Mouse (Mus musculus) adrenal gland, adult (tissue): Measurements from ENCODE around the gene Cabp2.
"Not testable (repeated sequence)": the region's sequence is repeated elsewhere in the genome, so short reads cannot be mapped to it uniquely, and the experiment has no call there.

ENCODE experiments used
- DNase-seq, 2 experiments: peaks; one replicate each; pipeline ENCODE4 v3.0.0; 2022 to 2023; ENCODE audit warnings: low spot score in 1 of 2; ENCODE audit not compliant: inconsistent age in 2 of 2

The Cabp2 gene

DNA sequence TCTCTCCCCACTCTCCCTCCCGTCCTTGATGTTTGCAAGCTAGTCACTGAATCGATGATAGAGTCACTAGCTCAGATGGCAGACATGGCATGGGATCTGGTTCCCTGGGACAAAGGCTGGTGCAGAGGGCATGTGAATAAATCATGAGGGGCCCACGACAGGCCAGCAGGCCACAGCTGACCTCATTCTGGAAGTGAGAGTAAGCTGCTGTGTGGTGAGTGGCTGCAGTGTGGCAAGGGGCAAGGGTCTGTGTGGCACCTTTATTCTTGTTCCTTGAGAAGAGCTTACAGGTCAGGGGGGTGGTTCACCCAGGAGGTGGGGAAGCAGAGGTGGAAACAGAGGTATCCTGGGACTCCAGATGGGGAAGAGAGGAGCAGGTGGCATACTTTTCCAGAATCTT lies at the start of gene Cabp2:
Gene Cabp2 (plus strand): TSS at position 185 of the 400 bp plus-strand sequence.
- no peak for DNase-seq

- DNase-seq, result no peak
Observed at GRCm38 (mm10) chr19:4032668-4033067, 48.7 kb upstream of the Cabp2 start.

GRCm38 (mm10) chr19:4033298-4033697 lies 48.1 kb upstream of the Cabp2 start:
- DNase-seq, result no peak

GRCm38 (mm10) chr19:4033742-4034141 lies 47.6 kb upstream of the Cabp2 start:
- no peak for DNase-seq

GRCm38 (mm10) chr19:4036327-4037045 lies 44.9 kb upstream of the Cabp2 start:
- DNase-seq, result no peak

DNA sequence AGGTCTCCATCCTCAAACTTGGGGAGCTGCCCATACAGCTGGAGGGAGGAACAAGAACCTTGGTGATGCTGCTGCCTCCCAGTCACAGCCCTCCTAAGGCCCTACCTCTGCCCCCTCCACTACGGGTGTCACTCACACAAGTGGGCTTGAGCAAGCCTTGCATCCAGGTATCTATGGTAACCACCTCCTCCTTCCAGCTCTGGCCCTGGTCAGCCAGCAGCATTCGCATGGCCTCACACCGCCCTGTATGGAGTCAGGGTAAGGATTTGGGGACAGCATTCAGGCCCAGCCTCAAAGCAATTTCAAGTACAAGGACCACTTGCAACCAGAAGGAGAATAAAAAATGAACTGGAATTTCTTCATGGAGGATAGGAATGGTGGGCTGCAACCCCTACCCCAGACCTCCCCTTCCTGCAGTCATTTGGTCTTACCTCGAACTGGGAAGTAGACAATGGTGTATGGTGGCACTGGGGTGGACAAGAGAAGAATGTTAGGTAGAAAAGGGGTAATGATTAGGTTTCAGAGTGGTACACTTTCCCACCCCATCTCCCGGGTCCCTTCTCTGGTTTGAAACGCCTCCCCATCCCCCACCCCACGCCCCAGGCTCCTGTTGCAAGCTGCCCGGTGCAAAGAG lies 44.1 kb upstream of the Cabp2 start:
- DNase-seq, result not testable (repeated sequence)

- DNase-seq, result peak; percentile 91 to 96
Observed at GRCm38 (mm10) chr19:4037788-4038232, 43.6 kb upstream of the Cabp2 start, which contains the start of gene Gstp1. TSS of gene Gstp1 (minus strand) at chr19:4037985.

DNA sequence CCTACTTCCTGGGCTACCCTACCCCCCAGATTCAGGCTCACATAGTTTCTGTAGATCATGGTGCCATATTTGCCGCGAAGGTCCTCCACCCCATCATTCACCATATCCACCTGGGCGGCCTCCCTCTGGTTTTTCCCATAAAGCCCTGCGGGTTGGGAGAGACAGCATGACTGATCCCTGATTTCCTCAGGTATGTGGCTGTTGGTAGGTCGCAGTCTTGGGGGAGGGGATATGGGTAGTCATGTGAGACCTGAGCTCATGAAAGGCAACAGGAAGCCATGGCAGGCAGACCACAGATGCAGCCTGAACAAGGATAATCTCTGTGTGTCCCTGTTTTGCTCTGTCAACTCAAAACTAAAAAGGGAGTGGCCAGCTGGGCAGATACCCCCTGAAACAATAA lies 40.4 kb upstream of the Cabp2 start:
- not testable (repeated sequence) for DNase-seq

GRCm38 (mm10) chr19:4041500-4041899 lies 39.9 kb upstream of the Cabp2 start:
- not testable (repeated sequence) for DNase-seq

GRCm38 (mm10) chr19:4042124-4042523 lies 39.3 kb upstream of the Cabp2 start:
- DNase-seq, result peak in 1 of 2 experiments; percentile 50

DNA sequence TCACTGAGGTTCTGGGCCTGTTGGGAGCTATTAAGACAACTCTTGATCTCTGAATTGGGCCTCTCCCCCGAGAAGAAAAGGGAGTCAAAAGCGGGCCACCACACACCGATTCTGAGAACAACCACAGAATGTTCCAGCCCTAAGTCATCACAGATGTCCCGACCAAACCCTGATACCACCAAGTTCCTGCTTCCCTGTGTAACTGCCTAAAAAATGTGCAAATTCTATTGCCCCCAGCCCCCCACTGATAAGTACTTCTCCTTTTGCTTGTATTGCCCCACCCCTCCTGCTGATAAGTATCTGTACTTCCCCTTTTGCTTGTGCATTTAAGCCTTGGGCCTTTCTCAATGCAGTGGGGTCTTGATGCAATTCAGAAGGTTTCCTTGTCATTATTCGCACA lies 37.3 kb upstream of the Cabp2 start:
- DNase-seq, result not testable (repeated sequence)

DNA sequence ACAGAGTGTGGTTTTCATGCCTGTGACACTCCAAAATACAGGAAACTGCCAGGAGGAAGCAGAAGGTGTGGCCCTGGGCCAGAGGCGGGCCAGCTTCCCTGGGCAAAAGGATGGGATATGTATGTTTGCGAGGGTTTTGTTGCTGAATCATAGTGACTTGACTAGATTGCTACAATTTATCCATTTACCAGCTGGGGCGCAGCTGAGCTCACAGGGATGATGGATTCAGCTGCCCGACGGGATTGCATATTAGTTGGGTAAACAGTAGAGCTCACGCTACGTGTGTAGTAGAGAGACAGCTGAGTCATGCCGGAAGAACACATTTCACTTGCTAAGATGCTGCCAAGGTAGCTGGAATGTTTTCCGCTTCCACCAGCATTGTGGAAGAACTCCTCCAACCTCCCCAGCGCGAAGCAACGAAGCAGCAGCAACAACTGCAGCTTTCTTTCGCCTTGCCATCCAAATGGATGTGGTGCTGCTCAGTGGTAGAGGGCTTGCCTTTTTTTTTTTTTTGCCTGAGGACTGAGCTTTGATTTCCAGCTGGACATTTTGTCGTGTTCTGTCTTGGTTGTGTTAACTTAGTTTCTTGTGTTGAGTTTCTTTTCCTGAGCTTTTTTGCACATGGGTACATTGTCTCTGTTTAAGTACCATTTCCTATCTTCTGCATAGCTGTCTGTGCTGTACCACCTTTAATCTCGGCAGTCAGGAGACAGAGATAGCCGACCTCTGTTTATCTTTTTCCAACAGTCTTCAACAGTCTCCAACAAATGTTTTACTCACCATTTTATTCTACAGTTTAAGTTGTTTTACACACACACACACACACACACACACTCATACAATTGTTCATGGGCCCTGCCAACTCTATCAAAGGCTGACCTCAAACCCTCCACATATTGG lies 35.2 kb upstream of the Cabp2 start, which contains the start of gene Gstp2:
Gene Gstp2 (minus strand): TSS at position 58 of the 900 bp plus-strand sequence.
- DNase-seq, result peak; percentile 83 to 94

GRCm38 (mm10) chr19:4046866-4047254 lies 34.5 kb upstream of the Cabp2 start:
- peak in 1 of 2 experiments; percentile 44 for DNase-seq

- peak; percentile 79 to 95 for DNase-seq
Observed at GRCm38 (mm10) chr19:4047859-4048258, 33.5 kb upstream of the Cabp2 start.

GRCm38 (mm10) chr19:4049069-4049468 lies 32.3 kb upstream of the Cabp2 start:
- DNase-seq, result not testable (repeated sequence)

- DNase-seq, result peak in 1 of 2 experiments; percentile 33
Observed at GRCm38 (mm10) chr19:4051016-4051415, 30.4 kb upstream of the Cabp2 start.

GRCm38 (mm10) chr19:4051741-4052515 lies 29.4 kb upstream of the Cabp2 start:
- peak; percentile 42 to 86 for DNase-seq

DNA sequence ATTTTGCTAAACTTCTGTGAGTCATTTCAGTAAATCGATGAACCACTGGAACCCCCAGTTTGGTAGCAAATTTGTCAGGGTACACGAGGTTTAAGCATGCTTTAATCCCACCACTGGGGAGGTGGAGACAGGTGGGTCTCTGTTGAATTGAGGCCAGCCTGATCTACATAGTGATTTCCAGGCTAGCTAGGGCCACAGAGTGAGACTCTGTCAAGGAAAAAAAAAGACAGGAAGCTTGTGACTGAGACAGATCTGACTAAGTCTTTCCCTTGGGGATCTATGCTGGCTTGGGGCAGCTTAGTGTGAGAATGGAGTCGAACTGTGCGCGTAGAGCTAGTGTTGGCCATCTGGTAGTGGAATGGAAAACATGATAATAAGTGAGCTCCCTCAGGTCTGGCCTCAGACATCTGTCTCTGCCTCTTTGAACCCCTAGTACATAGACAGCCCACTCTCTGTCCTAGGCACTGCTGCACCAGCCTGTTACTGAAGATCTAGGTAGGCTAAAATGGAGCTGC lies 28.8 kb upstream of the Cabp2 start:
- DNase-seq, result peak in 1 of 2 experiments; percentile 47

- DNase-seq, result no peak
Observed at GRCm38 (mm10) chr19:4054613-4055012, 26.8 kb upstream of the Cabp2 start.
